Mouse (Mus musculus) central nervous system, embryonic 11.5 days (tissue): ENCODE measurements around the gene Lysmd1. TPM values are rescaled to one million over a fixed set of nuclear protein-coding genes. Genes with fewer than 3 reads are reported as not detected.

Source experiments
- polyA plus RNA-seq: library from polyadenylated mRNA; depleted of rRNA; stranded (reverse); fragments of >200 nt; gene quantifications from 2 replicates; pipeline ENCODE4 v1.2.3, GENCODE M21; 2012; rRNA removed

Lysmd1 gene
- 11.6 and 14.4 TPM in 2 replicates for polyA plus RNA-seq

DNA sequence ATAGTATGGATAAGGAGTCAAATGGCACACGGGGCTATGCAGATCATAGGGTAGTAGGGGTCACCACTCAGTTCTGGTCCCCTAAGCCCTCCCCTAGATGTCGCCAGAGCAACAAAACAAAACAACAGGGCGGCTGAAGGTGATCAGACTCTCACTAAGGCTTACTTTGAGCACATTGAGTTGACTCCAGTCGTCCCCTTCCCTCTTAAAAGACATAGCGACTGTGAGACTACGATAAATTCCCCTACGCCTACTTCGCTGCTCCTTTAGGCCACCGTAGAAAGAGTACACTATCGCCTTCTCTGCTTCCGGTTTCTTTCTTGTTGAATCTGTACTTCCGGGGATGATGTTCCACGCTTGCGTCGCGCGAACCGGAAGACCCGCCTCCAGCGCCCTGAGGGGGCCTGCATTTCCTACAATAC, at the start of gene Lysmd1, which contains the start of gene Scnm1:
TSS of gene Lysmd1 (plus strand) at position 409 of the 422 bp plus-strand sequence.
TSS of gene Scnm1 (minus strand) at position 332 of the 422 bp plus-strand sequence.

DNA sequence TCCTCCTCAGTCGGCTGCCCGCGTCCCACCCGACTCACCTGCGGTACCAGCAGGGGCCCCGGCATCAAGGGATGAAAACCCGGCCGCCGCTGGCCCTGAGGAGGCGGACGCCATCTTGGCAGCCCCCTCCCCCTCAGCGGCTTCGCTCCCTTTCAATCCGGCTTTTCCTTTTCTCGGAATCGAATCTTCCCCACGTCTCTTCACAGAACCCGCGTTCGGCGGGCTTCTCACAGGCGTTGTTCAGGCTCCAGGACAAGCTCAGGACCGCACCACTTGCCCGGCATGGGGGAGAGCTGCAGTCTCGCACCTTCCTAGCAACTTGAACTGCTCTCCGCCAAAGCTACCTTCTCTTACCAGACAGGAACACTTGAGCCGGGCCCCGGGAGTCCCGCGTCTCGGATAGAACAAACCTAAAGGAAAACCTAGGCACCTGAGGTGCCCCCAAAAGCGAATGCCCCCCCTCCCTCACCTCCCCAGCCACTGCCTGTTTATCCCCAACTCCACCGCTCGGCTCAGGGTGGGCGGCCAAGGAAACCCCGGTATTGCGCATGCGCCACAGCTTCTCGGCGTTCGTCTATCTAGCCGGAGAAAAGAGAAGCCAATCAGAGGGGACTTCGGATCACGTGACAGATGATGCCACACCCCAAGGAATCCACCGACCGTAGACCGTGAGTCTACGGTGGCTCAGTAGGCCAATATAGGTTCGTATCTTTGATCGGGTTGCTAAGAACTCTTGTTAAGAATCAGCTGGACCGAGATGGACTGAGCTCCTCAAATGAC, 27.4 kb upstream of the Lysmd1 start, which contains the start of gene Pip5k1a:
TSS of gene Pip5k1a (minus strand) at position 593 of the 780 bp plus-strand sequence.

DNA sequence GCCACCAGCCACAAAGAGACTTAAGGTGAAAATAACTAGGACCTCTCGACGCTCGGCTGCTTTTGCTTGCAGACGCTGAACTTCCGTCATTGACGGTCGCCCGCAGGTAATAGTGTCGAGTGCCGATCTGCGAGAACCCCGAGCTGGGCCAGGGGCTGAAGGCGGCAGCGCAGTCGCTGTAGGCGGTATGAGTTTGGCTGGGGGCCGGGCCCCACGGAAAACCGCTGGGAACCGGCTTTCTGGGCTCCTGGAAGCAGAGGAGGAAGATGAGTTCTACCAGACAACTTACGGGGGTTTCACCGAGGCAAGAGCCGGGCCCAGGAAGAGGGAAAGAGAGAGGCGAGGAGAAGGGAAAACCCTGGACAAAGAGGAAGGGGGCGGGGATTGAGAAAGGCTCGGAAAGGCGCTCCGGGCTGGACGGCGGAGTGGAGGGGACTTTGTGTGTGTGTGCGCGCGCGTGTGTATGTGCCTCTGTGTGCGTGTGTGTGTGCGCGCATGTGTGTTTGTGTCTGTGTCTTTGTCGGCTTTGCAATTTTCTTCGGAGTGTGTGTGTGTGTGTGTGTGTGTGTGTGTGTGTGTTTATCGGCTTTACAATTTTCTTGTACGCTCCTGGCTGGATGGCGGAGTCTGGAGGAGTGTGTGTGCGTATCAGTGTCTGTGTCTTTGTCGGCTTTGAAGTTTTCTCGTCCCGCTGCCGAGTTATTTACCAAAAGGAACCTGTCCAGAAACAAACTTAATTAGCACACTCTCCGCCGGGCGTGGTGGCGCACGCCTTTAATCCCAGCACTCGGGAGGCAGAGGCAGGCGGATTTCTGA, 22.8 kb upstream of the Lysmd1 start, which contains the start of gene Vps72:
TSS of gene Vps72 (plus strand) at position 112 of the 816 bp plus-strand sequence.

DNA sequence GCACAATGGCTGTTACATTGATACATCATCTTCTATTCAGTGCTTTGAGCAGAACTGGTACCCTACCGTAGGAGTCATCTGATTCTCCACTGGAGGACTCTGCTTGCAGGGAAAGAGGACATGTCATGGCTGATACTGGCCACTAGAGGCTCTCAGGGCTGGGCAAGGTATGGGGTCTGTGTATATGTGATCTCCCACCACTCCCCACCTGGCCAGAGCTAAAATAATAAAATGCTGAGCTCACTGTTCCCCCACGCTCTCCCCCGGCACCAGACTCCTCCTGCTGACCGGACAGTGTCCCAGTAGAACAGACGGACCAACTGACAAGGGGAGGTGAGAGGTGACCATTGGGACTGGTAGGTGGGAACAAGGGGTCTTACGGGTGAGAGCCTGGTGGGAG, 9.6 kb upstream of the Lysmd1 start, which contains the start of gene Tmod4:
TSS of gene Tmod4 (plus strand) at position 231 of the 400 bp plus-strand sequence.

DNA sequence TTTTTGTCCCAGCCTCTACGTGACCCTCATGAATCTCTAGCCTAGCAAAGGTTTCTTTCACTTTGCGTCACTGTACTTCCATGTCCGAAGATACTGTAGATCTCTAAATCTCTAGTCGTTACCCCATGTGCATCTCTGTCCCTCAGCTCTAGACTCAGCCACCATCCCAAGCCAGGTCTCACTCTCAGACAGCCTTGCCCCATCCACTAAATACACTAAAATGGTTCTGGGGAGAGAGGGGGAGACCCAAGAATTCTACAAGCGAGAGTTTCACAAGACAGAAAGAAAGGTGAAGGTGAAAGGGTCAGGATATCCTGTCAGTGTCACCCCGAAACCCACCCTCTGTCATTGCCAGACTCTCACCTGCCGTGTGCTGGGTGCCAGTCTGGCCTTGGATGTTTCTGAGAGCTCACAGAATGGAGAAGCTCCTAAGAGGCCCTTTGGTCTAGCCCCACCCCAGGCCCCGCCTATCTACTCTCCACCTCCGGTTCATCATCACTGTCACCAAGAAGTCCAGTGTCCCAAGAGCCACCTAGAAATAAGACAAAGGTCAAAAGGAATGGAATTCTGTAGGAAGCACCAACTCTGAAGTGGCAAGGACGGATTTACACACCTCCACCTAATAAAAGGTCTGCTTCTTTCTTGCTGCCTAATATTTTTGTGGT, 8.2 kb downstream of the Lysmd1 start, which contains the start of gene Tnfaip8l2:
TSS of gene Tnfaip8l2 (minus strand) at position 409 of the 665 bp plus-strand sequence.

DNA sequence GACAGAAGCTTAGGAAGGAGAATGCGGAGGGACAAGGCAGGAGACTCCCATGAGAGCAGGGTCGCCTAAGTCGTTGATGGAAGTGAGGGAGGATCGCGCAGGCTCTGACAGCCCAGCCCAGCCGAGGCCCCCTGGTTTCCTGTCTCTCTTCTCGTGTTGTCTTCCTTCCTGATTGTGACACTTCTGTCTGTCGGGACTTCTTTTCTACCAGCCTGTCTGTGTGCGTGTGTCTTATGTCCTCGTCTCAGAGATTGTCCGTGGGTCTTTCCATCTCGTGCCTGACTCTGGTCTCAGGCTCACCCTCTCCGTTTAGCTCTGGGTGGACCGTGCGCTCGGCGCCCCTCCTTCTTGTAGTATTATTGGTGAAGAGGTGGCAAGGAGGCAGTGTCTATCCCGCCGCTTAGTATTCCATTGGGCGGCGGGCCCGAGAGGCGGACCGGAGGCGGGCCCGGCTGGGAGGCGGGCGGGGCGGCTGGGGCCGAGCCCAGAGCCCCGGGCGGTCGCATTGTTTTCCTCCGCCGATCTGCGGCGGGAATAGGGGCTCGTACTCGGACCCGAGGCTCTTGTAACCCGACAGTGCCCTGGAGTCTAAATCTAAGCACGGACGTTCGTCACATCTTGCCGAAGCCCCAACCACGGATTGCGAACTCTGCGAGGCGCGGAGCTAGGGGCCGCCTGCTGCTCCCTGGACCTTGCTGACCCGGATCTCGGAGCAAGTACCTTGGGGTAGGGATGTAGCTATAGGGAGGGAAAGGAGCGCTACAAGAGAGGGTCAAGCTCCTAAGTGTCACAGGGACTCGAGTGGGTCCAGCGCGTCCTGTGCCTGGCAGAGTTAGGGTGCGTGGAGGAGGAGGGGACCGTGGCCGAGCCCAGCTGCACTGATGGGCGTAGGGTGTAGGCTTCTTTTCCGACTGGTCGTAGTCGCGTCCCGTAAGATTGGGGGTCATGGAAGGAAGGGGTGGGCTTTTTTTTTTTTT, 26.4 kb downstream of the Lysmd1 start, which contains the start of gene Sema6c:
TSS of gene Sema6c (plus strand) at position 471 of the 977 bp plus-strand sequence.

Other genes with a start within 250 kb of the Lysmd1 start
- gene Psmb4, start 247.1 kb upstream of the Lysmd1 start, polyA plus RNA-seq, result 285 and 374 TPM in 2 replicates
- gene Selenbp1, start 201.0 kb upstream of the Lysmd1 start, polyA plus RNA-seq, result 8.0 and 12.3 TPM in 2 replicates
- gene Rfx5, start 180.0 kb upstream of the Lysmd1 start, polyA plus RNA-seq, result 14.8 and 22.8 TPM in 2 replicates
- gene Pi4kb, start 159.4 kb upstream of the Lysmd1 start, polyA plus RNA-seq, result 23.2 and 47.1 TPM in 2 replicates
- 29.7 and 31.1 TPM in 2 replicates for gene Zfp687, start 118.6 kb upstream of the Lysmd1 start, polyA plus RNA-seq
- 271 and 275 TPM in 2 replicates for gene Psmd4, start 91.5 kb upstream of the Lysmd1 start, polyA plus RNA-seq
- gene Pip5k1a, start 27.2 kb upstream of the Lysmd1 start, polyA plus RNA-seq, result 33.8 and 81.9 TPM in 2 replicates
- 193 and 212 TPM in 2 replicates for gene Vps72, start 23.1 kb upstream of the Lysmd1 start, polyA plus RNA-seq
- 1.0 and 2.2 TPM in 2 replicates for gene Tmod4, start 9.6 kb upstream of the Lysmd1 start, polyA plus RNA-seq
- gene Scnm1, start 77 bp upstream of the Lysmd1 start, polyA plus RNA-seq, result 115 and 209 TPM in 2 replicates
- 1.4 and 1.6 TPM in 2 replicates for gene Tnfaip8l2, start 8.3 kb downstream of the Lysmd1 start, polyA plus RNA-seq
- gene Sema6c, start 26.4 kb downstream of the Lysmd1 start, polyA plus RNA-seq, result 64.4 and 77.1 TPM in 2 replicates
- gene Gabpb2, start 83.8 kb downstream of the Lysmd1 start, polyA plus RNA-seq, result 28.3 and 30.4 TPM in 2 replicates
- 62.7 and 103 TPM in 2 replicates for gene Cdc42se1, start 94.6 kb downstream of the Lysmd1 start, polyA plus RNA-seq
- gene Mllt11, start 98.1 kb downstream of the Lysmd1 start, polyA plus RNA-seq, result 134 and 151 TPM in 2 replicates
- gene Gm128, start 107.5 kb downstream of the Lysmd1 start, polyA plus RNA-seq, result 0.22 and 0.53 TPM in 2 replicates
- gene Bnipl, start 117.1 kb downstream of the Lysmd1 start, polyA plus RNA-seq, result 0.80 and 1.3 TPM in 2 replicates
- 30.3 and 35.1 TPM in 2 replicates for gene Mindy1, start 147.3 kb downstream of the Lysmd1 start, polyA plus RNA-seq
- gene Prune1, start 148.0 kb downstream of the Lysmd1 start, polyA plus RNA-seq, result 24.0 and 29.2 TPM in 2 replicates
- 2.6 and 2.8 TPM in 2 replicates for gene Anxa9, start 173.1 kb downstream of the Lysmd1 start, polyA plus RNA-seq
- gene Cers2, start 180.7 kb downstream of the Lysmd1 start, polyA plus RNA-seq, result 69.3 and 111 TPM in 2 replicates
- 62.2 and 65.8 TPM in 2 replicates for gene Setdb1, start 223.1 kb downstream of the Lysmd1 start, polyA plus RNA-seq